ENCODE assay signal across 8 mouse cellular contexts in genomic region chr17:55932635-55933034, GRCm38 (mm10). TPM values are rescaled to one million over a fixed set of nuclear protein-coding genes. Genes with fewer than 3 reads are reported as not detected.
DNase-seq lines count a peak whose midpoint lies in the region; ATAC-seq and TF ChIP-seq lines count a peak whose summit lies in the region.

No protein-coding gene starts in this region.

- peak overlapping the region; percentile 60 for H3K4me2 ChIP-seq in neural tube, embryonic 11.5 days (ENCODE audit: low read depth)
- H3K4me2 ChIP-seq in forebrain, embryonic 12.5 days: peak overlapping the region; percentile 75
- peak overlapping the region; percentile 82 for H3K4me2 ChIP-seq in liver, embryonic 11.5 days
- peak overlapping the region; percentile 81 for H3K4me2 ChIP-seq in stomach, postnatal 0 days (replicated peaks; ENCODE audit: low read depth)

- no peaks in the 10 kb centered on the region for H3K9me3 ChIP-seq in neural tube, embryonic 11.5 days (ENCODE audit: control insufficient read depth, low read length)
- H3K9me3 ChIP-seq in forebrain, embryonic 12.5 days: no peaks in the 10 kb centered on the region
- peaks cover 5% of the 10 kb centered on the region; the same call in 1 of the 2 replicates for H3K9me3 ChIP-seq in liver, embryonic 11.5 days (ENCODE audit: control insufficient read depth, low read length)
- H3K9me3 ChIP-seq in stomach, postnatal 0 days (ENCODE audit: control insufficient read depth, low read length): peaks cover 4% of the 10 kb centered on the region; the same call in 1 of the 2 replicates

- no peak for TF ChIP-seq EP300 in stomach, postnatal 0 days (optimal IDR thresholded peaks at IDR 0.05)

- H3K4me3 ChIP-seq in neural tube, embryonic 11.5 days (ENCODE audit: low read depth, low read length): peak overlapping the region; percentile 42; the same call in 1 of the 2 replicates
- H3K4me3 ChIP-seq in forebrain, embryonic 12.5 days (replicated peaks): peak overlapping the region; percentile 55
- peak overlapping the region; percentile 68 for H3K4me3 ChIP-seq in liver, embryonic 11.5 days (ENCODE audit: low read depth, low read length)
- H3K4me3 ChIP-seq in stomach, postnatal 0 days (ENCODE audit: low read depth, low read length): peak overlapping the region; percentile 63

- no peak for DNase-seq in neural tube, embryonic 11.5 days (ENCODE audit: low spot score)
- no peak for DNase-seq in neural tube, embryonic 10.5 days (ENCODE audit: extremely low spot score, low spot score)
- DNase-seq in liver, embryonic 11.5 days (ENCODE audit: low spot score): no peak
- no peak for DNase-seq in stomach, postnatal 0 days (ENCODE audit: low spot score)
- no peak for DNase-seq in retina, embryonic 14.5 days (ENCODE audit: low spot score)
- DNase-seq in thymus, postnatal 4 days: no peak
- DNase-seq in layer of hippocampus, adult 8-10 months (ENCODE audit: low spot score in 2 of 2): no peak

- H3K4me1 ChIP-seq in neural tube, embryonic 11.5 days (ENCODE audit: control insufficient read depth, insufficient read depth, low read length): no peaks in the 10 kb centered on the region
- H3K4me1 ChIP-seq in forebrain, embryonic 12.5 days: peaks cover 9% of the 10 kb centered on the region; the same call in 1 of the 2 replicates
- no peaks in the 10 kb centered on the region for H3K4me1 ChIP-seq in liver, embryonic 11.5 days (replicated peaks; ENCODE audit: control insufficient read depth, insufficient read depth, low read length)
- no peaks in the 10 kb centered on the region for H3K4me1 ChIP-seq in stomach, postnatal 0 days (replicated peaks; ENCODE audit: control insufficient read depth, insufficient read depth)

- no peaks in the 10 kb centered on the region for H3K36me3 ChIP-seq in neural tube, embryonic 11.5 days (ENCODE audit: control insufficient read depth, insufficient read depth, low read length)
- H3K36me3 ChIP-seq in forebrain, embryonic 12.5 days (replicated peaks): no peaks in the 10 kb centered on the region
- H3K36me3 ChIP-seq in liver, embryonic 11.5 days (ENCODE audit: control insufficient read depth, insufficient read depth, low read length): peaks cover 5% of the 10 kb centered on the region; the same call in 1 of the 2 replicates
- H3K36me3 ChIP-seq in stomach, postnatal 0 days (ENCODE audit: control insufficient read depth, insufficient read depth, low read length): no peaks in the 10 kb centered on the region

- 86% methylated on average over 2 of the region's 2 CpGs for WGBS in neural tube, embryonic 11.5 days
- WGBS in forebrain, embryonic 12.5 days: 79% methylated on average over 2 of the region's 2 CpGs
- WGBS in liver, embryonic 11.5 days: 62% methylated on average over 2 of the region's 2 CpGs
- WGBS in stomach, postnatal 0 days: 54% methylated on average over 2 of the region's 2 CpGs

- no peak for TF ChIP-seq CTCF in stomach, postnatal 0 days (IDR thresholded peaks at IDR 0.05; ENCODE audit: low read depth)

- no peak overlapping the region for H3K27ac ChIP-seq in neural tube, embryonic 11.5 days (ENCODE audit: low read depth, low read length)
- H3K27ac ChIP-seq in forebrain, embryonic 12.5 days: no peak overlapping the region
- peak overlapping the region; percentile 96 for H3K27ac ChIP-seq in liver, embryonic 11.5 days (ENCODE audit: low read depth, low read length)
- 0 out of 2 replicates have a peak overlapping the region, but pooled peaks have one; percentile 35 for H3K27ac ChIP-seq in stomach, postnatal 0 days (replicated peaks)

- no peaks in the 10 kb centered on the region for H3K27me3 ChIP-seq in neural tube, embryonic 11.5 days (ENCODE audit: control insufficient read depth, insufficient read depth, low read length)
- H3K27me3 ChIP-seq in forebrain, embryonic 12.5 days: no peaks in the 10 kb centered on the region
- no peaks in the 10 kb centered on the region for H3K27me3 ChIP-seq in liver, embryonic 11.5 days (replicated peaks; ENCODE audit: control insufficient read depth, insufficient read depth, low read length)
- no peaks in the 10 kb centered on the region for H3K27me3 ChIP-seq in stomach, postnatal 0 days (ENCODE audit: control insufficient read depth, insufficient read depth, low read length)

- ATAC-seq in neural tube, embryonic 11.5 days (ENCODE audit: insufficient read depth, low FRiP score, low TSS enrichment): no peak
- no peak; the same call in 1 of the 2 replicates for ATAC-seq in forebrain, embryonic 12.5 days (ENCODE audit: low FRiP score)
- ATAC-seq in liver, embryonic 11.5 days (replicated peaks; ENCODE audit: low FRiP score): peak; percentile 66
- ATAC-seq in stomach, postnatal 0 days (ENCODE audit: low FRiP score, low TSS enrichment): no peak

- no peak overlapping the region for H3K9ac ChIP-seq in neural tube, embryonic 11.5 days (ENCODE audit: low read length)
- peak overlapping the region; percentile 67; the same call in 1 of the 2 replicates for H3K9ac ChIP-seq in forebrain, embryonic 12.5 days
- H3K9ac ChIP-seq in liver, embryonic 11.5 days (ENCODE audit: low read depth, low read length): peak overlapping the region; percentile 70
- peak overlapping the region; percentile 66; the same call in 1 of the 2 replicates for H3K9ac ChIP-seq in stomach, postnatal 0 days (ENCODE audit: low read length)

RNA-seq across cellular contexts. Expression of gene Zfp119b, which starts 16.7 kb away (rescaled TPM):
- polyA plus RNA-seq in neural tube, embryonic 11.5 days (2014; fragmentation: Nextera tagmentation; extraction: Ambion mirVana): 6.1 TPM in 2 replicates
- 4.8 and 5.6 TPM in 2 replicates for polyA plus RNA-seq in forebrain, embryonic 12.5 days (2016; fragmentation: Nextera tagmentation; extraction: Ambion mirVana)
- polyA plus RNA-seq in liver, embryonic 11.5 days (2014; fragmentation: Nextera tagmentation; extraction: Ambion mirVana): 3.8 and 4.4 TPM in 2 replicates
- polyA plus RNA-seq in stomach, postnatal 0 days (2015; fragmentation: Nextera tagmentation; extraction: Ambion mirVana): 4.9 and 5.8 TPM in 2 replicates
- 1 to 10 TPM; 3.3 to 5.6 (median 3.8) TPM for total RNA-seq in layer of hippocampus, adult 8-10 months (2022)

RNA-seq across cellular contexts. Expression of gene Ebi3, which starts 19.8 kb away (rescaled TPM):
- polyA plus RNA-seq in neural tube, embryonic 11.5 days (2014; fragmentation: Nextera tagmentation; extraction: Ambion mirVana): 2.1 and 2.3 TPM in 2 replicates
- polyA plus RNA-seq in forebrain, embryonic 12.5 days (2016; fragmentation: Nextera tagmentation; extraction: Ambion mirVana): 2.3 TPM in 2 replicates
- 3.5 and 4.7 TPM in 2 replicates for polyA plus RNA-seq in liver, embryonic 11.5 days (2014; fragmentation: Nextera tagmentation; extraction: Ambion mirVana)
- polyA plus RNA-seq in stomach, postnatal 0 days (2015; fragmentation: Nextera tagmentation; extraction: Ambion mirVana): 2.7 and 3.1 TPM in 2 replicates
- total RNA-seq in layer of hippocampus, adult 8-10 months (2022): 1 to 10 TPM; 1.2 to 3.2 (median 1.8) TPM

RNA-seq across cellular contexts. Expression of gene Yju2, which starts 26.3 kb away (rescaled TPM):
- 19.2 and 25.1 TPM in 2 replicates for polyA plus RNA-seq in neural tube, embryonic 11.5 days (2014; fragmentation: Nextera tagmentation; extraction: Ambion mirVana)
- polyA plus RNA-seq in forebrain, embryonic 12.5 days (2016; fragmentation: Nextera tagmentation; extraction: Ambion mirVana): 28.0 and 29.1 TPM in 2 replicates
- 20.9 and 23.4 TPM in 2 replicates for polyA plus RNA-seq in liver, embryonic 11.5 days (2014; fragmentation: Nextera tagmentation; extraction: Ambion mirVana)
- 12.5 and 12.6 TPM in 2 replicates for polyA plus RNA-seq in stomach, postnatal 0 days (2015; fragmentation: Nextera tagmentation; extraction: Ambion mirVana)
- 10 to 100 TPM; 16.9 to 19.1 (median 18.9) TPM for total RNA-seq in layer of hippocampus, adult 8-10 months (2022)

RNA-seq across cellular contexts. Expression of gene Shd, which starts 37.6 kb away (rescaled TPM):
- polyA plus RNA-seq in neural tube, embryonic 11.5 days (2014; fragmentation: Nextera tagmentation; extraction: Ambion mirVana): 89.7 and 95.3 TPM in 2 replicates
- polyA plus RNA-seq in forebrain, embryonic 12.5 days (2016; fragmentation: Nextera tagmentation; extraction: Ambion mirVana): 81.1 and 94.0 TPM in 2 replicates
- 2.4 and 2.5 TPM in 2 replicates for polyA plus RNA-seq in liver, embryonic 11.5 days (2014; fragmentation: Nextera tagmentation; extraction: Ambion mirVana)
- 3.2 and 3.4 TPM in 2 replicates for polyA plus RNA-seq in stomach, postnatal 0 days (2015; fragmentation: Nextera tagmentation; extraction: Ambion mirVana)
- total RNA-seq in layer of hippocampus, adult 8-10 months (2022): 10 to 100 TPM; 24.3 to 29.0 (median 26.8) TPM

RNA-seq across cellular contexts. Expression of gene Zfp959, which starts 40.7 kb away (rescaled TPM):
- 15.5 and 15.7 TPM in 2 replicates for polyA plus RNA-seq in neural tube, embryonic 11.5 days (2014; fragmentation: Nextera tagmentation; extraction: Ambion mirVana)
- polyA plus RNA-seq in forebrain, embryonic 12.5 days (2016; fragmentation: Nextera tagmentation; extraction: Ambion mirVana): 13.2 and 13.5 TPM in 2 replicates
- polyA plus RNA-seq in liver, embryonic 11.5 days (2014; fragmentation: Nextera tagmentation; extraction: Ambion mirVana): 12.6 and 13.2 TPM in 2 replicates
- 7.5 and 7.7 TPM in 2 replicates for polyA plus RNA-seq in stomach, postnatal 0 days (2015; fragmentation: Nextera tagmentation; extraction: Ambion mirVana)
- 1 to 10 TPM; 5.6 to 8.4 (median 7.2) TPM for total RNA-seq in layer of hippocampus, adult 8-10 months (2022)

Comparison
In these comparisons a context has a peak if more than half of its experiments do, and no peak if none do; other contexts are left out.
1. H3K27ac ChIP-seq: peak in liver, embryonic 11.5 days (single experiment) and stomach, postnatal 0 days (single experiment); none in neural tube, embryonic 11.5 days (single experiment) and forebrain, embryonic 12.5 days (single experiment).
2. Peak in every context shown above with its lines, with median percentiles within 50 percentile points of each other: H3K4me2 ChIP-seq and H3K4me3 ChIP-seq.